Mouse (Mus musculus) C2C12 (cell line): Measurements from ENCODE around the gene Frmd6. TPM values are rescaled to one million over a fixed set of nuclear protein-coding genes. Genes with fewer than 3 reads are reported as not detected.

Source experiments
- H3K27me3 ChIP-seq: one replicate; pipeline ENCODE4 v1.6.1; 2011; ENCODE audit not compliant: control insufficient read depth, insufficient read depth, insufficient read length
- H3K36me3 ChIP-seq: one replicate; pipeline ENCODE4 v1.6.1; 2011; ENCODE audit not compliant: control insufficient read depth, insufficient read depth
- H3K4me3 ChIP-seq: one replicate; pipeline ENCODE4 v1.5.1; 2011; ENCODE audit warnings: mild to moderate bottlenecking, control low read depth; ENCODE audit not compliant: poor library complexity, insufficient read depth, severe bottlenecking
- H3K79me2 ChIP-seq: one replicate; pipeline ENCODE4 v1.6.1; 2011; ENCODE audit not compliant: control insufficient read depth, insufficient read depth
- H3K79me3 ChIP-seq: one replicate; pipeline ENCODE4 v1.6.1; 2011; ENCODE audit warnings: low read depth, control low read depth
- H3ac ChIP-seq: one replicate; pipeline ENCODE3; 2011; ENCODE audit warnings: low read depth; ENCODE audit not compliant: control insufficient read depth, insufficient read length
- CEBPB ChIP-seq: IDR thresholded peaks from one replicate; pipeline ENCODE4 v1.6.1; 2011; ENCODE audit warnings: low read depth, mild to moderate bottlenecking, control low read depth, moderate library complexity
- CTCF ChIP-seq: IDR thresholded peaks from one replicate; pipeline ENCODE4 v1.5.1; 2011; ENCODE audit not compliant: control insufficient read depth, insufficient read depth, insufficient read length
- FOSL1 ChIP-seq: IDR thresholded peaks from one replicate; pipeline ENCODE4 v1.8.0; 2011; ENCODE audit warnings: mild to moderate bottlenecking, low read length; ENCODE audit not compliant: poor library complexity, insufficient read depth, severe bottlenecking
- MAX ChIP-seq: IDR thresholded peaks from one replicate; pipeline ENCODE4 v1.6.1; 2011; ENCODE audit warnings: mild to moderate bottlenecking, control low read depth
- MYOD1 ChIP-seq: IDR thresholded peaks from one replicate; pipeline ENCODE4 v1.6.1; 2011; ENCODE audit warnings: low read depth; ENCODE audit not compliant: control insufficient read depth, insufficient read length
- MYOG ChIP-seq: IDR thresholded peaks from one replicate; pipeline ENCODE4 v1.6.1; 2011; ENCODE audit not compliant: control insufficient read depth, insufficient read length; ENCODE audit errors: extremely low read depth
- USF1 ChIP-seq: IDR thresholded peaks from one replicate; pipeline ENCODE4 v1.6.1; 2011; ENCODE audit warnings: low read depth, mild to moderate bottlenecking, control low read depth, moderate library complexity
- polyA plus RNA-seq: library from polyadenylated mRNA; unstranded; fragments of >200 nt; fragmentation: generic; extraction: Trizol; gene quantifications from one replicate; pipeline ENCODE4 v1.2.1, GENCODE M21; 2012; ENCODE audit warnings: missing spikeins

Frmd6 gene
- polyA plus RNA-seq, 1 experiment = 29.2 TPM

GRCm38 (mm10) chr12:70833050-70833449, 7.7 kb downstream of the Frmd6 start:
- no peak for TF ChIP-seq MYOG
- no peak for TF ChIP-seq MYOD1
- no peak for TF ChIP-seq MAX
- TF ChIP-seq USF1 = no peak
- TF ChIP-seq CEBPB = no peak
- TF ChIP-seq FOSL1 = no peak
- no peak for TF ChIP-seq CTCF
- no peaks in the 10 kb centered on the region for H3K27me3 ChIP-seq
- H3K79me3 ChIP-seq = peaks cover 97% of the 10 kb centered on the region
- peaks cover 100% of the 10 kb centered on the region for H3K79me2 ChIP-seq
- peaks cover 15% of the 10 kb centered on the region for H3K36me3 ChIP-seq
- no peak overlapping the region for H3ac ChIP-seq
- no peak overlapping the region for H3K4me3 ChIP-seq

- TF ChIP-seq CTCF = no peak
- TF ChIP-seq USF1 = no peak
- TF ChIP-seq MAX = no peak
- no peak for TF ChIP-seq FOSL1
- no peak for TF ChIP-seq MYOD1
- no peak for TF ChIP-seq CEBPB
- TF ChIP-seq MYOG = no peak
- Histone ChIP-seq H3K79me3 (peaks cover 97% of the 10 kb centered on the region), H3K27me3 (no peaks in the 10 kb centered on the region), H3ac (no peak overlapping the region), H3K4me3 (no peak overlapping the region), H3K36me3 (peaks cover 9% of the 10 kb centered on the region), H3K79me2 (peaks cover 100% of the 10 kb centered on the region)
These were observed 8.7 kb downstream of the Frmd6 start for GRCm38 (mm10) chr12:70834043-70834442.

GRCm38 (mm10) chr12:70835004-70835403, 9.7 kb downstream of the Frmd6 start:
- Histone ChIP-seq H3K27me3 (no peaks in the 10 kb centered on the region), H3K36me3 (peaks cover 11% of the 10 kb centered on the region)
- no peak for TF ChIP-seq MYOD1
- TF ChIP-seq FOSL1 = no peak
- no peak for TF ChIP-seq USF1
- no peak for TF ChIP-seq CTCF
- no peak for TF ChIP-seq MYOG
- TF ChIP-seq CEBPB = no peak
- TF ChIP-seq MAX = no peak

GRCm38 (mm10) chr12:70837792-70838321, 12.5 kb downstream of the Frmd6 start:
- H3K79me3 ChIP-seq = peaks cover 96% of the 10 kb centered on the region
- no peak overlapping the region for H3ac ChIP-seq
- peaks cover 100% of the 10 kb centered on the region for H3K79me2 ChIP-seq
- TF ChIP-seq FOSL1 (no peak), MYOD1 (no peak), CEBPB (no peak), MAX (no peak), USF1 (no peak), CTCF (no peak), MYOG (no peak)
- H3K27me3 ChIP-seq = no peaks in the 10 kb centered on the region
- H3K4me3 ChIP-seq = no peak overlapping the region
- H3K36me3 ChIP-seq = peaks cover 19% of the 10 kb centered on the region

More at GRCm38 (mm10) chr12:70835004-70835403, 9.7 kb downstream of the Frmd6 start:
- no peak overlapping the region for H3ac ChIP-seq
- H3K4me3 ChIP-seq = no peak overlapping the region
- peaks cover 97% of the 10 kb centered on the region for H3K79me3 ChIP-seq
- H3K79me2 ChIP-seq = peaks cover 100% of the 10 kb centered on the region

GRCm38 (mm10) chr12:70845371-70845770, 20.1 kb downstream of the Frmd6 start:
- peaks cover 100% of the 10 kb centered on the region for H3K79me2 ChIP-seq
- H3K79me3 ChIP-seq = peaks cover 94% of the 10 kb centered on the region
- no peak for TF ChIP-seq CTCF
- H3K36me3 ChIP-seq = peaks cover 12% of the 10 kb centered on the region
- H3ac ChIP-seq = no peak overlapping the region
- no peaks in the 10 kb centered on the region for H3K27me3 ChIP-seq
- H3K4me3 ChIP-seq = no peak overlapping the region

- Histone ChIP-seq H3K27me3 (no peaks in the 10 kb centered on the region), H3K36me3 (peaks cover 7% of the 10 kb centered on the region), H3ac (no peak overlapping the region), H3K4me3 (no peak overlapping the region), H3K79me3 (peaks cover 96% of the 10 kb centered on the region), H3K79me2 (peaks cover 100% of the 10 kb centered on the region)
- TF ChIP-seq MYOD1 (peak; percentile 62), CEBPB (no peak)
These were observed 23.7 kb downstream of the Frmd6 start for GRCm38 (mm10) chr12:70849024-70849423.
